Mouse (Mus musculus): ENCODE data around the gene Ephb2. TPM values are rescaled to one million over a fixed set of nuclear protein-coding genes. Genes with fewer than 3 reads are reported as not detected.
A peak's percentile ranks its signal among the peaks of the same experiment; 100 is the strongest.

Gene Ephb2
- polyA plus RNA-seq, 1 experiment from 2014 or later, result 4.6 TPM

GRCm38 (mm10) chr4:136621336-136621735, 214.5 kb downstream of the Ephb2 start:
- peak; percentile 98 for TF ChIP-seq CTCF (IDR thresholded peaks at IDR 0.05; ENCODE audit: low read depth)
- H3K27me3 ChIP-seq (ENCODE audit: insufficient read depth, low read length), result no peaks in the 10 kb centered on the region
- H3K9me3 ChIP-seq (replicated peaks; ENCODE audit: low read length), result no peaks in the 10 kb centered on the region
- H3K27ac ChIP-seq, result no peak overlapping the region
- H3K4me3 ChIP-seq (replicated peaks; ENCODE audit: low read depth, low read length), result no peak overlapping the region
- WGBS, result 4% methylated on average over 1 of the region's 1 CpGs
- DNase-seq (ENCODE audit: low spot score) (peak; percentile 81), ATAC-seq (replicated peaks; ENCODE audit: low FRiP score, low read depth) (no peak)
- no peak overlapping the region for H3K9ac ChIP-seq (ENCODE audit: low read depth, low read length)
- no peak overlapping the region for H3K4me2 ChIP-seq (ENCODE audit: low read length)
- no peaks in the 10 kb centered on the region for H3K36me3 ChIP-seq (ENCODE audit: insufficient read depth, low read length)
- no peaks in the 10 kb centered on the region for H3K4me1 ChIP-seq (replicated peaks; ENCODE audit: insufficient read depth, low read length)

GRCm38 (mm10) chr4:136613657-136614056, 222.1 kb downstream of the Ephb2 start:
- no peak overlapping the region for H3K9ac ChIP-seq (ENCODE audit: low read depth, low read length)
- H3K27me3 ChIP-seq (ENCODE audit: insufficient read depth, low read length), result no peaks in the 10 kb centered on the region
- DNase-seq (ENCODE audit: low spot score) (no peak), ATAC-seq (replicated peaks; ENCODE audit: low FRiP score, low read depth) (no peak)
- no peaks in the 10 kb centered on the region for H3K9me3 ChIP-seq (replicated peaks; ENCODE audit: low read length)
- no peaks in the 10 kb centered on the region for H3K4me1 ChIP-seq (replicated peaks; ENCODE audit: insufficient read depth, low read length)
- H3K27ac ChIP-seq, result no peak overlapping the region
- H3K4me3 ChIP-seq (replicated peaks; ENCODE audit: low read depth, low read length), result no peak overlapping the region
- H3K36me3 ChIP-seq (ENCODE audit: insufficient read depth, low read length), result no peaks in the 10 kb centered on the region
- 62% methylated on average over 7 of the region's 7 CpGs for WGBS
- TF ChIP-seq CTCF (IDR thresholded peaks at IDR 0.05; ENCODE audit: low read depth), result no peak
- no peak overlapping the region for H3K4me2 ChIP-seq (ENCODE audit: low read length)

GRCm38 (mm10) chr4:136610387-136610856, 225.4 kb downstream of the Ephb2 start, which contains the start of gene Tex46:
Tex46 (plus strand) TSS chr4:136610437.
- Histone ChIP-seq H3K4me2 (ENCODE audit: low read length) (no peak within 1 kb of the TSS), H3K27ac (no peak within 1 kb of the TSS), H3K36me3 (ENCODE audit: insufficient read depth, low read length) (no peaks in the 10 kb centered on the region), H3K9ac (ENCODE audit: low read depth, low read length) (no peak within 1 kb of the TSS), H3K9me3 (replicated peaks; ENCODE audit: low read length) (no peaks in the 10 kb centered on the region), H3K27me3 (ENCODE audit: insufficient read depth, low read length) (no peaks in the 10 kb centered on the region), H3K4me1 (replicated peaks; ENCODE audit: insufficient read depth, low read length) (no peaks in the 10 kb centered on the region), H3K4me3 (replicated peaks; ENCODE audit: low read depth, low read length) (no peak within 1 kb of the TSS)
- WGBS, result 73% methylated on average over 4 of the region's 4 CpGs
- DNase-seq (ENCODE audit: low spot score) (no peak), ATAC-seq (replicated peaks; ENCODE audit: low FRiP score, low read depth) (no peak)
- TF ChIP-seq CTCF (IDR thresholded peaks at IDR 0.05; ENCODE audit: low read depth), result no peak

- no peak for TF ChIP-seq CTCF (IDR thresholded peaks at IDR 0.05; ENCODE audit: low read depth)
- Histone ChIP-seq H3K27me3 (ENCODE audit: insufficient read depth, low read length) (no peaks in the 10 kb centered on the region), H3K9me3 (replicated peaks; ENCODE audit: low read length) (no peaks in the 10 kb centered on the region), H3K4me2 (ENCODE audit: low read length) (no peak overlapping the region), H3K36me3 (ENCODE audit: insufficient read depth, low read length) (no peaks in the 10 kb centered on the region), H3K27ac (no peak overlapping the region), H3K4me1 (replicated peaks; ENCODE audit: insufficient read depth, low read length) (peaks cover under 1% of the 10 kb centered on the region; the same call in 1 of the 2 replicates), H3K4me3 (replicated peaks; ENCODE audit: low read depth, low read length) (no peak overlapping the region), H3K9ac (ENCODE audit: low read depth, low read length) (no peak overlapping the region)
- WGBS, result 90% methylated on average over 19 of the region's 19 CpGs
- no peak for ATAC-seq (replicated peaks; ENCODE audit: low FRiP score, low read depth)
- no peak for DNase-seq (ENCODE audit: low spot score)
Observed at GRCm38 (mm10) chr4:136605756-136606485, 229.9 kb downstream of the Ephb2 start.

GRCm38 (mm10) chr4:136602568-136602967, 233.2 kb downstream of the Ephb2 start, which contains the start of gene Kdm1a:
Kdm1a (minus strand) TSS chr4:136602723.
- Histone ChIP-seq H3K9ac (ENCODE audit: low read depth, low read length) (peak within 1 kb of the TSS; percentile 99), H3K36me3 (ENCODE audit: insufficient read depth, low read length) (no peaks in the 10 kb centered on the region), H3K9me3 (replicated peaks; ENCODE audit: low read length) (no peaks in the 10 kb centered on the region), H3K4me1 (replicated peaks; ENCODE audit: insufficient read depth, low read length) (peaks cover 6% of the 10 kb centered on the region), H3K27ac (peak within 1 kb of the TSS; percentile 91), H3K4me3 (replicated peaks; ENCODE audit: low read depth, low read length) (peak within 1 kb of the TSS; percentile 97), H3K27me3 (ENCODE audit: insufficient read depth, low read length) (no peaks in the 10 kb centered on the region), H3K4me2 (ENCODE audit: low read length) (peak within 1 kb of the TSS; percentile 56)
- peak; percentile 91 for TF ChIP-seq CTCF (IDR thresholded peaks at IDR 0.05; ENCODE audit: low read depth)
- peak; percentile 83 for ATAC-seq (replicated peaks; ENCODE audit: low FRiP score, low read depth)
- DNase-seq (ENCODE audit: low spot score), result peak; percentile 94
- 0% methylated on average over 38 of the region's 45 CpGs for WGBS

- Histone ChIP-seq H3K27me3 (ENCODE audit: insufficient read depth, low read length) (no peaks in the 10 kb centered on the region), H3K4me3 (replicated peaks; ENCODE audit: low read depth, low read length) (peak overlapping the region; percentile 97), H3K4me2 (ENCODE audit: low read length) (peak overlapping the region; percentile 56), H3K27ac (peak overlapping the region; percentile 91), H3K9me3 (replicated peaks; ENCODE audit: low read length) (no peaks in the 10 kb centered on the region), H3K36me3 (ENCODE audit: insufficient read depth, low read length) (no peaks in the 10 kb centered on the region), H3K9ac (ENCODE audit: low read depth, low read length) (peak overlapping the region; percentile 99), H3K4me1 (replicated peaks; ENCODE audit: insufficient read depth, low read length) (peaks cover 6% of the 10 kb centered on the region)
- ATAC-seq (replicated peaks; ENCODE audit: low FRiP score, low read depth) (peak; percentile 70), DNase-seq (ENCODE audit: low spot score) (peak; percentile 55)
- 1% methylated on average over 62 of the region's 68 CpGs for WGBS
- no peak for TF ChIP-seq CTCF (IDR thresholded peaks at IDR 0.05; ENCODE audit: low read depth)
Observed at GRCm38 (mm10) chr4:136602018-136602554, 233.7 kb downstream of the Ephb2 start.

All from kidney, postnatal 0 days (tissue).